Mouse (Mus musculus) cerebellum, adult 9-11 months (tissue): ENCODE measurements around the gene Gid4.

Experiments used
- DNase-seq: peaks from one replicate; pipeline ENCODE4 v3.0.0; 2022

Gid4 gene

DNA sequence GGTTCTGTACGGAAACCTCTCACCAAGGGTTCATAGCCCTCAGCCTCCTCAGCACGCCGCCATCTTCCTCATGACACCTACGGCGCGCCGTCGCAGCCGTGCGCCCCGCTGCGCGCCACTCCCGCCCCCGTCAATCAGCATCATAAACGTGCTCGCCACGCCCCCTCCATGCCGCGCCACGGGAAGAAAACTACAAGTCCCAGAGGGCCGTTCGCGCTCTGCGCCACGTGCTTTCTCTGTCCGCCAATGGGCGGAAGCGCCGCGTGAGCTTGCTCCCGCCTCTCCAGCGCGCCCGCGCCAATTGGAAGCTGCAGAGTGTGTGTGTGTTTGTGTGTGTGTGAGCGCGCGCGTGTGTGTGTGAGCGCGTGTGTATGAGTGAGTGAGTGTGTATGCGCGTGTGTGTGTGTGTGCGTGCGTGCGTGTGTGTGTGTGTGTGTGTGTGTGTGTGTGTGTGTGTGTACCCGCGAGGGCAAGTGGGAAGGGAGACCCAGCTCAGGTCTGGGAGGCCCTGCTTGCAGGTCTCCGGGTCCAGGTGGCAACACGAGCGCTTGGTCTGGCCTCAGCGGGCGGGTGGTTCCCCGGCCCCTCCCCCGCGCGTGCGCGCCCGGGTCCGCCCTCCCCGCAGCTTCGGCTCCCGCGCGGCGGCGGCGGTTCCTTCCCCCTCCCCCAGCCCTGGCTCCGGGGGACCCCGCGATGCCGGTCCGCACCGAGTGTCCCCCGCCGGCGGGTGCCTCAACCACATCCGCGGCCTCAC lies at the start of gene Gid4:
Gene Gid4 (plus strand): TSS at position 183 of the 754 bp plus-strand sequence.
- DNase-seq: peak; percentile 99

DNA sequence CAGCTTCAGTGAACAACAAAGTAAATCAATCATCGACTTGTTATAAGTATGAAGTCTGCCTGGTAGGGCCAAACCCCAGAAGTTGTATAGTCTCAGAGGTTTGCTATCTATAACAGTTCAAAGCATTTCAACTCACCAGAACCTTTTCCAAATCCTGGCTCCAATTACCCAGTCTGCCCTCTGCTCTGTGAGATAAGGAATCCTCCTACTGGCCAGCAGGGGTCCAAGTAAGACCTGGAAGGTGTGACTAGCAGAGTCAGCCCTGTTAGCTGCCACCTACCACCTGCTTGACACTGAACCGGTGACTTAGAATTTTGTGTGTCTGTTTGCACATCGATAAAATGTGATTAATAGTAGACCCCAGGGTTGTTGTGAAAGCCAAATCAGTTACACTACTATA lies 49.7 kb upstream of the Gid4 start:
- no peak for DNase-seq

DNA sequence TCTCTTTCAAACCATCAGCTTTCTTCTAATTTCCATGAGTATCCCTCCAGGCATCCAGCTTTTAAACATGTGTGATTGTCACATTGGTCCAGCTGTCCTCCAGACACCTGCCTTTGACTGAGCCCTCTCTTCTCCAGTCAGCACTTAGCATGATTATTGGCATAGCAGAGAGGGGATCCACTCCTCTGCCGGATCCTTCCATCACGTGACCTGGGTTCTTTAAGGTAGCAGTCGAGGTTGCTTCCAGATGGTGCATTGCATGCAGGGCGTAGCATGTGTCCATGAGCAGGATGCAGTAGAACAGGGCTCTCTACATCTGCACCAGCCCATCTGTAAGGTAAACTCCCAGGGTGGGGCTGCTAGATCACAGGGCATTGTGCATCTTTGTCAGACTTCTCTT lies 48.0 kb upstream of the Gid4 start:
- no peak for DNase-seq

DNA sequence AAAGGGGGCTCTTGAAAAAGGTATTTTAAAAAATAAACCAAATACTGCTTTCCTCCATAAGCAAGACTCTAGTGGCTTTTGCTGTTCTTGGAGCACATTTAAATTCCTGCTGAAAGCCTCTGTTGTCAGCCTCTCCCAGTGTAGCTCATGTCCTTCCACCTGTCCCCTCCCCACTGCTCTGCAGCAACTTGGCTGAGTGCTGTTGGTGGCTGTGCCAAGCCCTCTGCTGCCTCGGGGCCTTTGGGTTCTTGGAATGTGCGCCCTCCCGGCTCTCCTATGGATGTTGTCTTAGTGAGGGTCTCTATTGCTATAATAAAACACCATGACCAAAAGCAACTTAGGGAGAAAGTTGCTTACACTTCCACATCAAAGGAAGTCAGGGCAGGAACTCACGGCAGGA lies 47.5 kb upstream of the Gid4 start:
- no peak for DNase-seq

DNA sequence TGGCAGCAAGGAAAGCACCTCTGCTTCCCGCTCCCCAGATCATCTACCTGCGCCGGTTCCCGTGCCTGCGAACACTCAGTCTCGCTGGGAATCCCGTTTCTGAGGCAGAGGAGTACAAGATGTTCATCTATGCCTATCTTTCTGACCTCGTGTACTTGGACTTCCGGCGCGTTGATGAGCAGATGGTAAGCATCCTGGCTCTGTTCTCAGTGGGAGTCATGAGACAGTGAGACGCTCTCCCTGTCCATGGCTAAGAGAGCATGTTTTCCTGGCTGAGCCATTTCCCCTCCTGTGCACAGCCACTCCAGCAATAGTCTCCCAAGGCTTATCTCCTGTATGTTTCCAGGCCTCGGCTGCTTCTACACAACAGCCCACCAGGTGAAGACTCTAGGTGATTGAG lies 46.5 kb upstream of the Gid4 start:
- peak; percentile 47 for DNase-seq

DNA sequence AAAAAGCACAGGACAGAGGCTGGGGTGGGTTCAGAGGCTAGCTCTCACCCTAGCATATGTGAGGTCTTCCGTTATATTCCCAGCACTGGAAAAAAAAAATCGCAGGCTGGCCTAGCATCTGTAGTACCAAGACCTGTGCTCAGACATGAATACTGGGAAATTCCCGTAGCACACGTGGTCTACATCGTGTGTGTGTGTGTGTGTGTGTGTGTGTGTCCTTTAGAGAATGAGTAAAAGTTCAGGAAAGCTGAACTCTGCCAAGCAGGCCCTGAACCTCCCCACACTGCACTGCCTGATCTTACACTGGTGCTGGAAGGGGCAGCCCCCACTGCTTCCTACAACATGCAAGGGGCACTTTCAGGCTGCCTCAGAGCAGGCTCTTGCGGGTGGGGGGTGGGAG lies 42.5 kb upstream of the Gid4 start:
- no peak for DNase-seq

DNA sequence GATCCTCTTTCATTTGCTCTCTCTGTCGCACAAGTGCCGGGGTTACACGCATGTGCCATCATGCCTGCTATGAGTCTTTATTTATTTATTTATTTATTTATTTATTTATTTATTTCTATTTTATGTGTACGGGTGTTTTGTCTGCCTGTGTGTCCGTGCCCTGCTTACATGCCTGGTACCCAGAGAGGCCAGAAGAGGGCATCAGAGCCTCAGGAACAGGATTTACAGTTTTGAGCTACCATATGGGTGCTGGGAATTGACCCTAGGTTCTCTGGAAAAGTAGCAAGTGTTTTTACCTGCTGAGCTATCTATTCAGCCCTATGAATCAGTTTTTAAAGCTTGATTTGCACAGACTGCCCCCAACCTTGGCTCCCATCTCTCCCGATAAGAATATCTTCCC lies 33.4 kb upstream of the Gid4 start:
- no peak for DNase-seq

DNA sequence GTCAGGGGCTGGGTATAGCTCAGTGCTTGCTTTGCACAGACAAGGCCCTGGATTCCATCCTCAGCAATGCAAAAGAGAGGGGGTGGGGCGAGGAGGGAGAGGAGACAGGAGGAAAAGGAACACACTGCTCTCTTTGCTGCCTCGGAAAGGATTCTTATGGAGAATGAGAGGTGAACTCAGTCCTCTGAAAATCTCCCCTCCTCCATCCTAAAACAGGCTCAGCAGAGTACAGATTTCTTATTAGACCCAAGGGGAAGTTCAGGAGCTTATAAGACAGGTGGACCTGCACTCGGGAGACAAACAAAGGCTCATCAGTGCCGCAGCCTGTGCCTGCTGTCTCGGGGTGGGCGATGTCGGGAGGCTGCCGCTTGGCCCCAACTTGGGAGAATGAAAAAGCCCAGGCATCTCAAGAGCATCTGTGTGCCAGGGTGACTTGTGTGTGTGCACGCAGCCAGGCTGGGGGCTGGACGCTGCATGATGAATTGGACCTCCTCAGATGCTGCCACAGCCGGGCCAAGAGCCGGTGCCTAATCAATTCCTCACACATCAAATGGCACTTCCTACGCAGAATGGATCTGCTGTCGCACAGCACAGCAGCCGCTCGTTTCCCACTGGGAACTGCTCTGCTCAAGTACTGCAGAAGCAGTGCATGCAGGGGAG lies 32.1 kb upstream of the Gid4 start:
- DNase-seq: no peak

DNA sequence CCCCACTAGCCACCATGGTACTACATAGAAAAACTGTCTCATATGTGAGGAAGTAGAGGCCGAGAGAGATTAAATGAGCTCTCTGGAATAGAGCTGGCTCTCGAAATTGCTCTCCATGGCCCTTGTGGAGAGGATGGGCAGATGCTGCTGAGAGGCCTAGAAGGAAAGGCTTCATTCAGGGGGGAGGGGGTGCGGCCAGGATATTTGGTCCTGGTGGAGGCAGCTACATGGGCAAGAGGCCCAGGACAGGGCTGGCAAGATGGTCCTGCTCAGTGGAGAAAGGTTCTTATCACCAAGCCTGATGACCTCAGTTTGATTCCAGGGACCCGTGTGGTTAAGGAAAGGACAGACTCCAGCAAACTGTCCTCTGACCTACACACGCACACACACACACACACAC lies 31.0 kb upstream of the Gid4 start:
- DNase-seq: no peak

DNA sequence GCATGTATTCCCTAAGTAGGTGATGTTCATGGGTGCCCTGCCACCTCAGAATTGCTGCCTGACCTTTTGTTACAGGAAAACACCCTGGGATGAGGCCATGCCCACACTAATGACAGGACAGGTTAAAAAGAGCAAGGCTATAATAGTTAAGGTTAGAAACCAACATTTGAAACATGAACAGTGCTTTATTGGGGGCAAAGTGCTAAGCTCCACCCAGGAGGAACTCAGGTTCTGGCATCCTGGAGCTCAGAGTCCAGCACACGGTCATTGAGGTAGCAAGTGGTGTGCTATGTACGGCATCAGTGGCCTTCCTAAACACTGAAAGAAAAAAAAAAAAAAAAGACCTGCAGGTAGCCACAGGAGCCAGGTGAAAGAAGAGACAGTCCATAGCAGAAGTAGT lies 29.0 kb upstream of the Gid4 start:
- DNase-seq: no peak

DNA sequence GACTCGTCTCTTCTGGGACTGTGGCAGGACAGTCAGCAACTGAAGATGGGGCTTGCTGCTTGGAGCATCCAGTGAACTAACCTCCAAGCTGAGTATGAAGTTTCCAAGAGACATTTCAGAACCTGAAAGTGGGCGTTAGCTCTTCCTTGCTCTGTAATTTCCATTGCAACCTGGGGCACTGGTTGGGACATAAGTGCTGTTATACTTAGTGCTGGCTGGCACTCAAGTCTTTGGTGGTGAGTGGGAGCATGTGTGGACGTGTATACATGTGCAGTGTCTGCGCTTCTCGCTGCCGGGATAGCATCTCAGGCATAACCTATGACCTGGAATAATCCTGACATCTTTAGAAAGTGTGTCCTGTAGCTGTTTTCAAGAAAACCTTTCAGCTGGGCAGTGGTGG lies 25.6 kb upstream of the Gid4 start:
- DNase-seq: no peak

DNA sequence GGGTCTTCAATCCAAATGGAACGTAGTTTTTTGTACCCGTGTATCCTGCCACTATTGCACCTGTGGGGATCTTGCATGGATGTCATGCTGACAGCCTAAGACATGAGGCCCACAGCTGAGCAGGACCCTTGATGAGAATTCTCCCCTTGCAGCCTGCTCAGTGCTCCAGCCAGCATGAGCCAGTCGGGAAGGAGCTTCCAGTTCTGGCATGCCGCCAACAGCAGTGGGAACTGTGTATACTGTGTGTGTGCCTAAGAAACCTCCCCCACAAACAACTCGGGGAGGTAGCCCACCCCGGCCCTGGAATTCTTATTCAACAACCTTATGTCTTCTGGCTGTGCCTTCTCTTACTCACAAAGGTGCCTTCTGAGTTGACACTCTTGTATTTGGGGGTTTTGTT lies 20.4 kb upstream of the Gid4 start:
- peak; percentile 42 for DNase-seq

DNA sequence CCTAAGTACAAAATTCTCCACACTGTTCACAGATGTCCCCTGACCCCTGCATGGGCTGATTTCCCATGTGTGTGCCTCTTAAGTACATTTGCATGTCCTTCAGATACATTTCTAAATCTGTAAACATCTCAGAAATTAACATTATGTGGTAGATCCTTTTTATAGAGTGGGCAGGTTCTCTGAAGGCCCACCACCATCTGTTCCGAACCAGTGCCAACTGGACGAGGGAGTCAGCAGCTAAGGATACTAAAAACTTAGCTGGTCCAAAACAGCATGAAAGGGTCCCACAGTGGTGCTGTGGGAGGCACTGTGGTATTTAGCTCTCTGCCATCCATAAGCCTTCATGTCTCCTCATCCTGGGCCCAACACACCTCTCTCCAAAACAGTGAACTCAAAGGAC lies 19.8 kb upstream of the Gid4 start:
- no peak for DNase-seq

DNA sequence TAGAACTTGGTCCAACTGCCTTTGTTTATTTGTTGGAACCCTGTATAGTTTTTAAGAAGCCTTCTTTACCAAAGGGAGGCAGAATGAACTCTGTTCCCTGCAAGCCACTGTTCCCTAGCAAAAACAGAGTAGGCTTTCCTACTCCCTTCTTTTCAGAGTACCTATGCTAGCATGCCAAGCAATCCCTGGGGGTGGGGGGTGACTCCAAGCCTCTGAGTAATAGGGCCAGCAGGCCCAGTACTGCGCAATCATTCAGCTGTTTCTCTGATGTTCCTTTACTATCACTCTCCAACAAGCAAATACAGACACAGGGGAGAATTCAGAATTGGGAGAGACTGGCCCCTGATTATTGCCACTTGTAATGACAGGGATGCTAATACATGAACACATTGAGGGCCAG lies 10.3 kb upstream of the Gid4 start:
- DNase-seq: no peak

DNA sequence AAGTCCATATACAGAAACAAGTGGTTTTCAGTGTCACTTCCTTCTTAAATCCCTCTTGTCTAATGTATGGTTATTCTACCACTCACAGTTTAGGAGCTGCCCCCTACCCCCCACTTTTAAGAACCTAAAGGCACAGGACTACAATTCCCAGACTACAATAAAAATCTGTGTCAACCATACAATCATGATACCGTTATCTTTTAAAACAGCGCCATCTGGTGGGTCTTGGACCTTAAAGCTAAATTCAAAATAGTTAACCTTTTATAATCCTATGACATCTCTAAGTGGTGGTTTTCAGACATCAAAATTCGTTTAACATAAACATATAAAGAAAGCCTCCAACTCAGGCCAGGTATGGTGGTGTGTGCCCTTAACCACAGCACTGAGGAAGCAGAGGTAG lies 4.8 kb upstream of the Gid4 start:
- peak; percentile 60 for DNase-seq

DNA sequence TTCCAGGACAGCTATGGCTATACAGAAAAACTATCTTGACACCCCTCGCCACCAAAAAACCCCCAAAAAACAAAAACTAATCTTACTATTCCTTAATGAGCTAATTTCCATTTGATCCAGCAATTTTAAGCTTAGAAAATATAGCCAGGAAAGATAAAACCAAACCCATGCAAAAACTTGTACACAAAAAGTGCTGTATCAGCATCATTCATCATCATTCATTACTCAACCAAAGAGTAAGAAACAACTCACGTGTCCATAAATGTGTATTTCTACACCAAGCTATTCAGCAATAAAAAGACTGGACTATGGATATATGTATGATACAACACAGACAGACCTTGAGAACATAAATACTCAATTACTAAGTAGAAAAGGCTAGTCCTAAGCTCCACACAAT lies 4.0 kb upstream of the Gid4 start:
- no peak for DNase-seq

DNA sequence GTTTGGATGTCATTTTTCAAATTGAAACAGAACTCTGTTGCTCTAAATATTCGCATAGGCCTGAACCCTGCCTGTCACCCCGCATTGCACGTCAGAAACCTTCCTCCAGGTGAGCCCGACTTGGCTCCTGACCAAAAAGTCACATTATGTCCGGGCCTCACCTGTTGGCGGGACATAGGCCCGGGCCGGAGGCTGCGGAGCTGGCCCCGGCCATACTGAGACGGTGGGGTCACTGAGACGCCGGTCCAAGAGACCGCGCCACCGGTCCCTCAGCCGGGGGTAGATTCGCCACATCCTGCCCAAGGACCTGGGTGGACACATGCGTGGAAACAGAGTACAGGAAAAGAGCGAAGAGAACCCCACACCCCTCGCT lies 369 bp upstream of the Gid4 start:
- DNase-seq: no peak

DNA sequence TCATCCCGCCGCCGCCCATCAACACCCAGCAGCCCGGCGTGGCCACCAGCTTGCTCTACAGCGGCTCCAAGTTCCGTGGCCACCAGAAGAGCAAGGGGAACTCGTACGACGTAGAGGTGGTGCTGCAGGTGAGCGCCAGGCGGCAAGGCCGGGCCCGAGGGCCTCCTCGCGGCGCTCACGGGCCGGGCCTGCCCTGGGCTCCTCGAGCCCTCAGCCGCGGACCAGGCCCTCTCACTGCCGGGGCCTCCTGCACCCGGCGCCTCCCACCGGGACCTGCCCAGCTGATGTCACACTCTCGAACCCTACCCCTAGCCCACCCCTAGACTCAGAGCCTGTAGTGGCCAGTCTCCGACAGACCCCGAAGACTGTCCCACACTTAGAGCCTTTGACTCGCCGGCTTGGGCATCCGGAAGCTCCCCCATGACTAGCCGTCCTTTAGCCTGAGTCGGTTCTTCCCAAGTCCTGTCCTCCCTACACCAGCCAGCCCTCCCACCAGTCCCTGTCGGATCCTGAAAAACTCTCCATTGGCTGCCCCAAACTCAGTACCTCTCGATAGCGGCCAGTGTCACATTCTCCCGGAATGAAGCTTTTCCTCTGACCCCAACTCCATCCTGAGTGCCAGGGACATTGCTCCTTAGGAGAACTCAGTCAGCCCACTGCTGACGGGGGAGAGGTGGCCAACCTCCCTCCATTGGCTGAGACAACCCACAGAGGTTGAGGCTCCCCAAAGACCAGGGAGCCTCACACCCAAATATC lies 950 bp downstream of the Gid4 start, which contains the start of gene Atpaf2:
Gene Atpaf2 (minus strand): TSS at position 741 of the 756 bp plus-strand sequence.
- DNase-seq: peak; percentile 68

DNA sequence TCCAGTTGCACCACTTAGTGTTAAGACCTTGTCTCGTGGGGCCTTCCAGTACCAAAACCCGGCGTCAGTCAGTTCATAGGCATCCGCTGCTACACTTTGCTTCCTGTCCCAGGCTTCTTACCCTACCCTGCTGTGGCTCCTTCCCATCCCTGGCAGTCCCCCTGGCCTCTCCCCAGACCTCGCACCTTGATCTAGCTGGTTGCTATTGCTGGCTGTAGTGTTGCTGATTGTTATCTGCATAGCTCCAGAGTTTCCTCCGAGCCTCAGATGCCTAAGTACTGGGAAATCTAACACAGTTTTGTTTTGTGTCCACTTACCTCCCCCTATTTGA lies 1.5 kb downstream of the Gid4 start:
- DNase-seq: peak; percentile 45

DNA sequence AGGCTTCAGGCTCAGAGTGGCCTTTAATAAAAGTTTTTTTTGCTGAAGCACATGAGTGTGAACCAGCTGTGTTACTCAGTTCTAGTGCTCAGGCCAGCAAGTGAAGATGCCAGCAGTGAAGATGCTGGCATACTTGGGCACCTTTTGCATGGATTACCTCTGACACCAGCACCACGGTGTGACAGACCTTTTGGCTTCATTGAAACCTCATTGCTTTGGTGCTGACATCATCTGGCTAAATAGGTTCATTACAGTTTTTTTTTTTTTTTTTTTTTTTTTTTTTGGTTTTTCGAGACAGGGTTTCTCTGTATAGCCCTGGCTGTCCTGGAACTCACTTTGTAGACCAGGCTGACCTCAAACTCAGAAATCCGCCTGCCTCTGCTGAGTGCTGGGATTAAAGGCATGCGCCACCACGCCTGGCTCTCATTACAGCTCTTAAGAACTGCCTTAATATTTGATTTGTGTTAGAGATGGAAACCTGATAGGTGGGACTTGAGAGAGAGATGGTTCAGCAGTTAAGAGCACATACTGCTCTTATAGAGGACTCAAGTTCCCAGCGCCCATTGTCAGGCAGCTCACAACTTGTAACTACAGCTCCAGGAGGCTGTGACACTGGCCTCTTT lies 5.2 kb downstream of the Gid4 start:
- DNase-seq: no peak

DNA sequence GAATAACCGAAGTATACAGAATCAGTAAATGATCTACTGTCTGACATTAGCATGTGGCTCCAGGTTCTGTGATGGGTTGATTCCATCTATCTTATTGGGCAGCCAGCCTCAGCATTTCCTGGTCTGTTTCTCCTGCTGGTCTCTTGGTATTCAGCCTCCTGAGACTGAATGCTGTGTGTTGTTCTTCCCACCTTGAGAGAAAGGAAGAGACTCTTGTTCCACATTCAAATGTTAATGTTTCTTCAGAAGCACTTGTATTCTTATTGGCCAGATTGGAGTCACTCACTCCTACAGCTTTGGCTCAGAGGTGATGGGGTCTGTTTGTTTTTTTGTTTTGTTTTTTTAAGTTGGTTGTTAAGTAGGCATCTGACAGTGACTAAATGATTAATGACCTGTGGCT lies 6.1 kb downstream of the Gid4 start:
- DNase-seq: no peak

DNA sequence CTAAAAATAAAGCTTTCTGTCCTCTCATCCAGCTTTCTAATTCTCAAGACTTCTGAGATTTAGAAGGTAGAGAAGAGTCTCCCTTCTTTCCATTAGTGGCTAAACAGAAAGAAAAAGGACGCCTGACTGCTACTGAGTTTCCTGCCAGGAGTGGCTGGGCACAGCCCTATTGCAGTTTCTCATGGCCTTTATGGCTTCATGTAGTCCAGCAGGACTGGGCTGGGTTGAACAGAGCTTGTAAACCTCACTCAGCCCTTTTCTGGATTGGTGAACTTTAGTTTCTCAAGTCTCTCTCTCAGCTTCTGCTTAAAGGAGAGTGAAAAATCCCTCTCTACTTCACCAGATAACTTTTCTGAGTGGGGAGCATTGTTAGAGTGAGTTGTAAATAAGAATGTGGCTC lies 9.5 kb downstream of the Gid4 start:
- DNase-seq: no peak

DNA sequence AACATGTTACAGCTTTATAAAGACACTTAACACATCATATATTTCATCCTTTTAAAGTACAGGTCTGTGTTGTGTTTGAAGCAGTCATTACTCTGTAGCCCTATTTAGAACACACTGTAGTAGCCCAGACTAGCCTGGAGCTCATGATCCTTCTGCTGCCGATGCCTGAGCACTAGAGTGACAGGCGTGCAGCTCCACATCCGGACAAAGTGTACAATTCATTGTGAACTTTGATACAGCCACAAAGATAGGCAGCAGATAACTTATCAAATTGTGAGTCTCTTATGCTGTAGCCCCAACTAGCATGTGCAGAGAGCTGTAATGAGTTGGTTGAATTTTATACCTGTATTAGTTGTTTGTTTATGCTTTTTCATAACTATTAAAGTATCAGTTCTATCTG lies 10.7 kb downstream of the Gid4 start:
- DNase-seq: no peak

DNA sequence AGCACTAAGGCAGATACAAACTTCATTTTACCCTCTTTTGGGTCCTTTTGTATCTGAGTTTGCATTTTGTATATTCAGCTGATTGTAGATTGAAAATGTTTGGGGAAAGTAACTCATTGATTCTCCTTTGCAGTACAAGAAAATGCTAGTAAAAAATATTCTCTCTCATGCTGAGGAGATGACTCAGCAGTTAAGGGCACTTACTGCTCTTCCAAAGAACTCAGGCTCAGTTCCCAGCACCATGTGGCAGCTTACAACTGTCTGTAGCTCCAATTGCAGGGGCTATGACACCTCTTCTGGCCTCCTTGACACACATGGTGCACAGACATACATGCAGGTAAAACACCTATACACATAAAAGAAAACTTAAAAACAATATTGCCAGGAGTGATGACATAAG lies 16.6 kb downstream of the Gid4 start:
- DNase-seq: no peak
